Mouse (Mus musculus) lung, adult 2 months (tissue): ENCODE measurements around the gene Ophn1. TPM values are rescaled to one million over a fixed set of nuclear protein-coding genes. Genes with fewer than 3 reads are reported as not detected.
A peak's percentile ranks its signal among the peaks of the same experiment; 100 is the strongest.

Experiments
- DNase-seq: peaks from one replicate; pipeline ENCODE4 v3.0.0; 2022
- H3K4me1 ChIP-seq: fragments of 200-500 bp; 2 replicates; pipeline ENCODE4 v1.6.1; 2011; ENCODE audit warnings: low read length; ENCODE audit not compliant: control insufficient read depth, insufficient read depth
- H3K4me3 ChIP-seq: fragments of 200-500 bp; replicated peaks from 2 replicates; pipeline ENCODE3; 2011; ENCODE audit warnings: low read depth, mild to moderate bottlenecking, control low read depth, low read length; ENCODE audit errors: extremely low read depth
- CTCF ChIP-seq: fragments of 200-500 bp; IDR thresholded peaks from 2 replicates; pipeline ENCODE4 v1.5.1; 2011; ENCODE audit warnings: mild to moderate bottlenecking, low read length, control low read depth; ENCODE audit not compliant: insufficient read depth
- POLR2A ChIP-seq: fragments of 200-500 bp; IDR thresholded peaks from 2 replicates; pipeline ENCODE4 v1.6.1; 2011; ENCODE audit warnings: low read depth, mild to moderate bottlenecking, control low read depth, low read length, borderline replicate concordance; ENCODE audit errors: extremely low read depth
- WGBS: fragments of 180-500 bp; shearing (Covaris S2); methylation state at CpG from one replicate; pipeline ENCODE4 v1.1.7; 2018; 5-methylcytosine and 5-hydroxymethylcytosine counted together
- polyA plus RNA-seq: library from polyadenylated mRNA; depleted of rRNA; stranded (reverse); fragments of >200 nt; gene quantifications from 2 replicates; pipeline ENCODE4 v1.2.3, GENCODE M21; 2012; rRNA removed

Gene Ophn1
- polyA plus RNA-seq = 6.0 and 10.6 TPM in 2 replicates

GRCm38 (mm10) chrX:98890406-98891116, at the start of gene Ophn1:
TSS of gene Ophn1 (minus strand) at chrX:98891025.
- Histone ChIP-seq H3K4me1 (peaks cover 2% of the 10 kb centered on the region; the same call in 1 of the 2 replicates), H3K4me3 (peak within 1 kb of the TSS; percentile 82)
- 18% methylated on average over 48 of the region's 48 CpGs for WGBS
- peak; percentile 65 for DNase-seq
- TF ChIP-seq POLR2A (peak; percentile 63; the same call in 1 of the 2 replicates), CTCF (no peak)

GRCm38 (mm10) chrX:98937555-98938294, 46.9 kb upstream of the Ophn1 start:
- Histone ChIP-seq H3K4me1 (no peaks in the 10 kb centered on the region), H3K4me3 (peak overlapping the region; percentile 92)
- peak; percentile 87 for DNase-seq
- 0 out of 2 replicates have a peak, but pooled peaks have one; percentile 2 for TF ChIP-seq POLR2A
- TF ChIP-seq CTCF = peak; percentile 53
- 33% methylated on average over 57 of the region's 57 CpGs for WGBS

- Histone ChIP-seq H3K4me3 (peak overlapping the region; percentile 86), H3K4me1 (no peaks in the 10 kb centered on the region)
- WGBS = 26% methylated on average over 66 of the region's 66 CpGs
- TF ChIP-seq CTCF (no peak), POLR2A (peak; percentile 78; the same call in 1 of the 2 replicates)
- DNase-seq = peak; percentile 92
Observed at GRCm38 (mm10) chrX:98936707-98937554, 46.1 kb upstream of the Ophn1 start.

GRCm38 (mm10) chrX:98936101-98936500, 45.3 kb upstream of the Ophn1 start, which contains the start of gene Yipf6:
TSS of gene Yipf6 (plus strand) at chrX:98936316.
- 67% methylated on average over 3 of the region's 3 CpGs for WGBS

GRCm38 (mm10) chrX:98919423-98919822, 28.6 kb upstream of the Ophn1 start:
- TF ChIP-seq POLR2A = no peak
- TF ChIP-seq CTCF = 0 out of 2 replicates have a peak, but pooled peaks have one; percentile 18
- no peak for DNase-seq
- 22% methylated on average over 6 of the region's 6 CpGs for WGBS
- no peaks in the 10 kb centered on the region for H3K4me1 ChIP-seq
- no peak overlapping the region for H3K4me3 ChIP-seq

More at GRCm38 (mm10) chrX:98936101-98936500, 45.3 kb upstream of the Ophn1 start, which contains the start of gene Yipf6:
- DNase-seq = no peak
- TF ChIP-seq CTCF (no peak), POLR2A (no peak)
- Histone ChIP-seq H3K4me1 (no peaks in the 10 kb centered on the region), H3K4me3 (peak within 1 kb of the TSS; percentile 86)

- no peaks in the 10 kb centered on the region for H3K4me1 ChIP-seq
- no peak overlapping the region for H3K4me3 ChIP-seq
- TF ChIP-seq CTCF = no peak
- no peak for TF ChIP-seq POLR2A
- 39% methylated on average over 1 of the region's 1 CpGs for WGBS
- DNase-seq = no peak
Observed at GRCm38 (mm10) chrX:98908910-98909309, 18.1 kb upstream of the Ophn1 start.

GRCm38 (mm10) chrX:98904226-98904625, 13.4 kb upstream of the Ophn1 start:
- TF ChIP-seq CTCF = no peak
- WGBS = 80% methylated on average over 6 of the region's 6 CpGs
- Histone ChIP-seq H3K4me1 (no peaks in the 10 kb centered on the region), H3K4me3 (no peak overlapping the region)
- no peak for DNase-seq

GRCm38 (mm10) chrX:98898307-98898706, 7.5 kb upstream of the Ophn1 start:
- no peak for TF ChIP-seq POLR2A
- WGBS = 56% methylated on average over 3 of the region's 3 CpGs
- no peaks in the 10 kb centered on the region for H3K4me1 ChIP-seq
- no peak for DNase-seq
- H3K4me3 ChIP-seq = no peak overlapping the region

- TF ChIP-seq CTCF (no peak), POLR2A (no peak)
- DNase-seq = no peak
- Histone ChIP-seq H3K4me3 (peak overlapping the region; percentile 82), H3K4me1 (peaks cover 2% of the 10 kb centered on the region; the same call in 1 of the 2 replicates)
- WGBS = 22% methylated on average over 14 of the region's 14 CpGs
Observed at GRCm38 (mm10) chrX:98890072-98890405, 786 bp downstream of the Ophn1 start.
